ENCODE assay signal across 8 mouse cellular contexts in genomic region chr8:82027401-82027800, GRCm38 (mm10).
DNase-seq lines count a peak whose midpoint lies in the region; ATAC-seq and TF ChIP-seq lines count a peak whose summit lies in the region.

No protein-coding gene starts in this region.

- no peak for TF ChIP-seq POLR2A in lung, adult 2 months (IDR thresholded peaks at IDR 0.05; ENCODE audit: borderline replicate concordance, extremely low read depth, low read depth, low read length)

- H3K4me2 ChIP-seq in lung, embryonic 14.5 days, result no peak overlapping the region
- no peak overlapping the region for H3K4me2 ChIP-seq in heart, embryonic 15.5 days

- 31% methylated on average over 3 of the region's 3 CpGs for WGBS in lung, embryonic 14.5 days
- 15% methylated on average over 3 of the region's 3 CpGs for WGBS in lung, adult 2 months
- WGBS in heart, embryonic 15.5 days, result 51% methylated on average over 3 of the region's 3 CpGs

- ATAC-seq in lung, embryonic 14.5 days (ENCODE audit: insufficient read depth), result peak; percentile 35; the same call in 1 of the 2 replicates
- 0 out of 2 replicates have a peak, but pooled peaks have one; percentile 39 for ATAC-seq in heart, embryonic 15.5 days (replicated peaks; ENCODE audit: insufficient number of reproducible peaks, insufficient read depth, low FRiP score, low read depth)
- no peak for ATAC-seq in megakaryocyte progenitor cell, adult 5-6 weeks (replicated peaks; ENCODE audit: poor library complexity)

- H3K36me3 ChIP-seq in lung, embryonic 14.5 days (ENCODE audit: insufficient read depth), result no peaks in the 10 kb centered on the region
- no peaks in the 10 kb centered on the region for H3K36me3 ChIP-seq in heart, embryonic 15.5 days

- no peaks in the 10 kb centered on the region for H3K27me3 ChIP-seq in lung, embryonic 14.5 days (ENCODE audit: insufficient read depth, low read length)
- H3K27me3 ChIP-seq in heart, embryonic 15.5 days, result no peaks in the 10 kb centered on the region

- H3K9ac ChIP-seq in lung, embryonic 14.5 days, result no peak overlapping the region
- no peak overlapping the region for H3K9ac ChIP-seq in heart, embryonic 15.5 days

- no peak for TF ChIP-seq CTCF in lung, embryonic 14.5 days (IDR thresholded peaks at IDR 0.05; ENCODE audit: low read depth)
- no peak for TF ChIP-seq CTCF in lung, adult 2 months (IDR thresholded peaks at IDR 0.05; ENCODE audit: insufficient read depth, low read length)
- no peak for TF ChIP-seq CTCF in layer of hippocampus, adult 2 months (conservative IDR thresholded peaks at IDR 0.05)

- H3K4me1 ChIP-seq in lung, embryonic 14.5 days (ENCODE audit: insufficient read depth), result no peaks in the 10 kb centered on the region
- no peaks in the 10 kb centered on the region; the same call in 1 of the 2 replicates for H3K4me1 ChIP-seq in lung, adult 2 months (ENCODE audit: control insufficient read depth, insufficient read depth, low read length)
- 0 out of 2 replicates have a peak, but pooled peaks cover 2% of the 10 kb centered on the region for H3K4me1 ChIP-seq in heart, embryonic 15.5 days (replicated peaks)

- DNase-seq in adrenal gland, adult (ENCODE audit: inconsistent age in 2 of 2, low spot score in 1 of 2), result peak; percentile 27 to 57
- DNase-seq in adrenal gland, postnatal 4 days (ENCODE audit: low spot score in 2 of 2), result no peak
- peak; percentile 59 for DNase-seq in lung, embryonic 14.5 days
- no peak for DNase-seq in lung, adult 2 months
- DNase-seq in lung, postnatal 10 days, result peak; percentile 13
- no peak for DNase-seq in layer of hippocampus, adult 2 months (ENCODE audit: low spot score in 2 of 2)

- H3K9me3 ChIP-seq in lung, embryonic 14.5 days (ENCODE audit: low read depth, low read length), result no peaks in the 10 kb centered on the region
- H3K9me3 ChIP-seq in heart, embryonic 15.5 days (replicated peaks), result no peaks in the 10 kb centered on the region

- no peak overlapping the region; the same call in 1 of the 2 replicates for H3K27ac ChIP-seq in lung, embryonic 14.5 days (ENCODE audit: low read depth)
- 0 out of 2 replicates have a peak overlapping the region, but pooled peaks have one; percentile 13 for H3K27ac ChIP-seq in heart, embryonic 15.5 days
- H3K27ac ChIP-seq in layer of hippocampus, adult 2 months, result no peak overlapping the region

- no peak overlapping the region for H3K4me3 ChIP-seq in lung, embryonic 14.5 days (ENCODE audit: low read depth, low read length)
- H3K4me3 ChIP-seq in lung, adult 2 months (replicated peaks; ENCODE audit: extremely low read depth, low read depth, low read length), result no peak overlapping the region
- H3K4me3 ChIP-seq in heart, embryonic 15.5 days, result no peak overlapping the region
- H3K4me3 ChIP-seq in layer of hippocampus, adult 2 months, result no peak overlapping the region

Comparison
In these comparisons a context has a peak if more than half of its experiments do, and no peak if none do; other contexts are left out.
1. DNase-seq: peak in adrenal gland, adult (2 of 2), lung, embryonic 14.5 days (single experiment) and lung, postnatal 10 days (single experiment); none in adrenal gland, postnatal 4 days (0 of 2), lung, adult 2 months (single experiment) and layer of hippocampus, adult 2 months (0 of 2).